Mouse (Mus musculus): Measurements from ENCODE around the gene Wdr95. TPM values are rescaled to one million over a fixed set of nuclear protein-coding genes. Genes with fewer than 3 reads are reported as not detected.

Wdr95 gene
- total and polyA plus RNA-seq, 2 experiments, result not detected

GRCm38 (mm10) chr5:149553373-149553772 lies 24.9 kb downstream of the Wdr95 start:
- TF ChIP-seq POLR2A (IDR thresholded peaks at IDR 0.05; ENCODE audit: extremely low read depth, insufficient read depth, low read length), result no peak
- TF ChIP-seq CTCF (IDR thresholded peaks at IDR 0.05; ENCODE audit: low read depth, low read length), result no peak
- Histone ChIP-seq H3K36me3 (ENCODE audit: control insufficient read depth, insufficient read depth, low read length) (no peaks in the 10 kb centered on the region), H3K27ac (replicated peaks; ENCODE audit: insufficient read depth, low read depth, low read length) (no peak overlapping the region), H3K9ac (ENCODE audit: low read depth, low read length) (no peak overlapping the region), H3K4me1 (ENCODE audit: control insufficient read depth, insufficient read depth, low read length) (no peaks in the 10 kb centered on the region), H3K79me2 (ENCODE audit: control insufficient read depth, insufficient read depth, low read length) (no peaks in the 10 kb centered on the region), H3K4me3 (ENCODE audit: insufficient read depth, low read depth, low read length) (no peak overlapping the region), H3K27me3 (ENCODE audit: control insufficient read depth, insufficient read depth, low read length) (peaks cover 3% of the 10 kb centered on the region; the same call in 1 of the 2 replicates)
- 92% methylated on average over 11 of the region's 11 CpGs for WGBS
- DNase-seq (ENCODE audit: extremely low read depth, low read depth, low spot score), result no peak

GRCm38 (mm10) chr5:149554397-149554796 lies 25.9 kb downstream of the Wdr95 start:
- no peak overlapping the region for H3K4me3 ChIP-seq (ENCODE audit: insufficient read depth, low read depth, low read length)
- 87% methylated on average over 8 of the region's 8 CpGs for WGBS
- H3K9ac ChIP-seq (ENCODE audit: low read depth, low read length), result no peak overlapping the region
- H3K27me3 ChIP-seq (ENCODE audit: control insufficient read depth, insufficient read depth, low read length), result peaks cover 3% of the 10 kb centered on the region; the same call in 1 of the 2 replicates
- DNase-seq (ENCODE audit: extremely low read depth, low read depth, low spot score), result no peak
- H3K36me3 ChIP-seq (ENCODE audit: control insufficient read depth, insufficient read depth, low read length), result no peaks in the 10 kb centered on the region
- no peaks in the 10 kb centered on the region for H3K4me1 ChIP-seq (ENCODE audit: control insufficient read depth, insufficient read depth, low read length)
- TF ChIP-seq CTCF (IDR thresholded peaks at IDR 0.05; ENCODE audit: low read depth, low read length) (no peak), POLR2A (IDR thresholded peaks at IDR 0.05; ENCODE audit: extremely low read depth, insufficient read depth, low read length) (no peak)
- no peak overlapping the region for H3K27ac ChIP-seq (replicated peaks; ENCODE audit: insufficient read depth, low read depth, low read length)
- no peaks in the 10 kb centered on the region for H3K79me2 ChIP-seq (ENCODE audit: control insufficient read depth, insufficient read depth, low read length)

- Histone ChIP-seq H3K4me3 (ENCODE audit: insufficient read depth, low read depth, low read length) (no peak overlapping the region), H3K79me2 (ENCODE audit: control insufficient read depth, insufficient read depth, low read length) (no peaks in the 10 kb centered on the region), H3K4me1 (ENCODE audit: control insufficient read depth, insufficient read depth, low read length) (no peaks in the 10 kb centered on the region), H3K36me3 (ENCODE audit: control insufficient read depth, insufficient read depth, low read length) (no peaks in the 10 kb centered on the region), H3K9ac (ENCODE audit: low read depth, low read length) (no peak overlapping the region), H3K27ac (replicated peaks; ENCODE audit: insufficient read depth, low read depth, low read length) (no peak overlapping the region), H3K27me3 (ENCODE audit: control insufficient read depth, insufficient read depth, low read length) (no peaks in the 10 kb centered on the region)
- WGBS, result 64% methylated on average over 11 of the region's 11 CpGs
- TF ChIP-seq CTCF (IDR thresholded peaks at IDR 0.05; ENCODE audit: low read depth, low read length) (no peak), POLR2A (IDR thresholded peaks at IDR 0.05; ENCODE audit: extremely low read depth, insufficient read depth, low read length) (no peak)
- no peak for DNase-seq (ENCODE audit: extremely low read depth, low read depth, low spot score)
These were observed 32.6 kb downstream of the Wdr95 start for GRCm38 (mm10) chr5:149560903-149561588.

GRCm38 (mm10) chr5:149566026-149566425 lies 37.5 kb downstream of the Wdr95 start:
- Histone ChIP-seq H3K4me3 (ENCODE audit: insufficient read depth, low read depth, low read length) (no peak overlapping the region), H3K36me3 (ENCODE audit: control insufficient read depth, insufficient read depth, low read length) (no peaks in the 10 kb centered on the region), H3K79me2 (ENCODE audit: control insufficient read depth, insufficient read depth, low read length) (no peaks in the 10 kb centered on the region), H3K27me3 (ENCODE audit: control insufficient read depth, insufficient read depth, low read length) (no peaks in the 10 kb centered on the region), H3K27ac (replicated peaks; ENCODE audit: insufficient read depth, low read depth, low read length) (no peak overlapping the region), H3K9ac (ENCODE audit: low read depth, low read length) (no peak overlapping the region), H3K4me1 (ENCODE audit: control insufficient read depth, insufficient read depth, low read length) (no peaks in the 10 kb centered on the region)
- no peak for TF ChIP-seq POLR2A (IDR thresholded peaks at IDR 0.05; ENCODE audit: extremely low read depth, insufficient read depth, low read length)
- no peak for TF ChIP-seq CTCF (IDR thresholded peaks at IDR 0.05; ENCODE audit: low read depth, low read length)
- no peak for DNase-seq (ENCODE audit: extremely low read depth, low read depth, low spot score)
- WGBS, result 71% methylated on average over 11 of the region's 11 CpGs

GRCm38 (mm10) chr5:149566957-149567356 lies 38.5 kb downstream of the Wdr95 start:
- DNase-seq (ENCODE audit: extremely low read depth, low read depth, low spot score), result no peak
- TF ChIP-seq POLR2A (IDR thresholded peaks at IDR 0.05; ENCODE audit: extremely low read depth, insufficient read depth, low read length), result no peak
- TF ChIP-seq CTCF (IDR thresholded peaks at IDR 0.05; ENCODE audit: low read depth, low read length), result no peak
- WGBS, result 75% methylated on average over 5 of the region's 5 CpGs
- no peaks in the 10 kb centered on the region for H3K4me1 ChIP-seq (ENCODE audit: control insufficient read depth, insufficient read depth, low read length)
- no peaks in the 10 kb centered on the region for H3K79me2 ChIP-seq (ENCODE audit: control insufficient read depth, insufficient read depth, low read length)
- H3K9ac ChIP-seq (ENCODE audit: low read depth, low read length), result no peak overlapping the region
- no peak overlapping the region for H3K27ac ChIP-seq (replicated peaks; ENCODE audit: insufficient read depth, low read depth, low read length)
- no peaks in the 10 kb centered on the region for H3K27me3 ChIP-seq (ENCODE audit: control insufficient read depth, insufficient read depth, low read length)
- no peaks in the 10 kb centered on the region for H3K36me3 ChIP-seq (ENCODE audit: control insufficient read depth, insufficient read depth, low read length)
- no peak overlapping the region for H3K4me3 ChIP-seq (ENCODE audit: insufficient read depth, low read depth, low read length)

GRCm38 (mm10) chr5:149568993-149569392 lies 40.5 kb downstream of the Wdr95 start:
- Histone ChIP-seq H3K4me3 (ENCODE audit: insufficient read depth, low read depth, low read length) (no peak overlapping the region), H3K79me2 (ENCODE audit: control insufficient read depth, insufficient read depth, low read length) (no peaks in the 10 kb centered on the region), H3K36me3 (ENCODE audit: control insufficient read depth, insufficient read depth, low read length) (no peaks in the 10 kb centered on the region), H3K4me1 (ENCODE audit: control insufficient read depth, insufficient read depth, low read length) (no peaks in the 10 kb centered on the region), H3K27ac (replicated peaks; ENCODE audit: insufficient read depth, low read depth, low read length) (no peak overlapping the region), H3K9ac (ENCODE audit: low read depth, low read length) (no peak overlapping the region), H3K27me3 (ENCODE audit: control insufficient read depth, insufficient read depth, low read length) (no peaks in the 10 kb centered on the region)
- WGBS, result 73% methylated on average over 13 of the region's 13 CpGs
- TF ChIP-seq POLR2A (IDR thresholded peaks at IDR 0.05; ENCODE audit: extremely low read depth, insufficient read depth, low read length) (no peak), CTCF (IDR thresholded peaks at IDR 0.05; ENCODE audit: low read depth, low read length) (no peak)
- no peak for DNase-seq (ENCODE audit: extremely low read depth, low read depth, low spot score)

Data from liver, adult 2 months (tissue).